ENCODE assay signal across 8 mouse cellular contexts in genomic region chr7:73537228-73537627, GRCm38 (mm10). TPM values are rescaled to one million over a fixed set of nuclear protein-coding genes. Genes with fewer than 3 reads are reported as not detected.
A peak's percentile ranks its signal among the peaks of the same experiment; 100 is the strongest.
DNase-seq lines count a peak whose midpoint lies in the region; ATAC-seq and TF ChIP-seq lines count a peak whose summit lies in the region.

No protein-coding gene starts in this region.

- TF ChIP-seq CTCF in testis, adult 2 months (IDR thresholded peaks at IDR 0.05; ENCODE audit: control insufficient read depth, insufficient read depth, insufficient replicate concordance, low read depth, low read length) = no peak

- peak overlapping the region; percentile 85 for H3K4me3 ChIP-seq in testis, adult 2 months (ENCODE audit: control insufficient read depth, low read depth, low read length)
- H3K4me3 ChIP-seq in liver, embryonic 12.5 days = peak overlapping the region; percentile 63
- H3K4me3 ChIP-seq in stomach, embryonic 16.5 days (replicated peaks; ENCODE audit: low read length) = peak overlapping the region; percentile 52

- DNase-seq in frontal cortex, postnatal 36 days (ENCODE audit: low spot score in 2 of 2) = no peak
- no peak for DNase-seq in testis, postnatal 14 days (ENCODE audit: low spot score)
- DNase-seq in cerebellum, postnatal 14 days = no peak
- no peak for DNase-seq in cerebellum, adult 9-11 months

- peak overlapping the region; percentile 80 for H3K4me2 ChIP-seq in liver, embryonic 12.5 days
- H3K4me2 ChIP-seq in stomach, embryonic 16.5 days (ENCODE audit: low read depth, low read length) = peak overlapping the region; percentile 78

- peak overlapping the region; percentile 75 for H3K9ac ChIP-seq in liver, embryonic 12.5 days
- peak overlapping the region; percentile 67 for H3K9ac ChIP-seq in stomach, embryonic 16.5 days (ENCODE audit: low read length)

- 9% methylated on average over 10 of the region's 10 CpGs for WGBS in liver, embryonic 12.5 days (ENCODE audit: insufficient replicate concordance)
- 11% methylated on average over 10 of the region's 10 CpGs for WGBS in stomach, embryonic 16.5 days

- H3K27me3 ChIP-seq in testis, adult 2 months (ENCODE audit: control insufficient read depth, insufficient read depth, low read length) = no peaks in the 10 kb centered on the region
- no peaks in the 10 kb centered on the region for H3K27me3 ChIP-seq in liver, embryonic 12.5 days (replicated peaks)
- no peaks in the 10 kb centered on the region for H3K27me3 ChIP-seq in stomach, embryonic 16.5 days (ENCODE audit: control insufficient read depth, insufficient read depth, low read length)

- ATAC-seq in frontal cortex, adult (ENCODE audit: low TSS enrichment) = peak; percentile 0; the same call in 1 of the 2 replicates
- no peak for ATAC-seq in liver, embryonic 12.5 days
- ATAC-seq in stomach, embryonic 16.5 days (ENCODE audit: insufficient read depth, low FRiP score) = no peak

- H3K36me3 ChIP-seq in testis, adult 2 months (ENCODE audit: control insufficient read depth, insufficient read depth, low read length) = no peaks in the 10 kb centered on the region
- peaks cover 38% of the 10 kb centered on the region for H3K36me3 ChIP-seq in liver, embryonic 12.5 days
- 0 out of 2 replicates have a peak, but pooled peaks cover 1% of the 10 kb centered on the region for H3K36me3 ChIP-seq in stomach, embryonic 16.5 days (ENCODE audit: control insufficient read depth, insufficient read depth, low read length)

- H3K9me3 ChIP-seq in liver, embryonic 12.5 days (replicated peaks) = no peaks in the 10 kb centered on the region
- no peaks in the 10 kb centered on the region for H3K9me3 ChIP-seq in stomach, embryonic 16.5 days (replicated peaks; ENCODE audit: control insufficient read depth, low read length)

- no peak for TF ChIP-seq POLR2A in testis, adult 2 months (IDR thresholded peaks at IDR 0.05; ENCODE audit: control insufficient read depth, low read depth, low read length)

- peak overlapping the region; percentile 81 for H3K27ac ChIP-seq in testis, adult 2 months (ENCODE audit: control insufficient read depth, insufficient read depth, low read depth, low read length)
- peak overlapping the region; percentile 95 for H3K27ac ChIP-seq in liver, embryonic 12.5 days
- peak overlapping the region; percentile 90 for H3K27ac ChIP-seq in stomach, embryonic 16.5 days (ENCODE audit: low read length)

- H3K4me1 ChIP-seq in testis, adult 2 months (ENCODE audit: control insufficient read depth, insufficient read depth, low read length) = peaks cover 6% of the 10 kb centered on the region; the same call in 1 of the 2 replicates
- H3K4me1 ChIP-seq in liver, embryonic 12.5 days = peaks cover 49% of the 10 kb centered on the region
- peaks cover 39% of the 10 kb centered on the region for H3K4me1 ChIP-seq in stomach, embryonic 16.5 days (ENCODE audit: control insufficient read depth, insufficient read depth, low read length)

RNA-seq across cellular contexts. Expression of gene Chd2, which starts 4.4 kb away (rescaled TPM):
- polyA plus RNA-seq in testis, adult 2 months (2012; rRNA removed) = 17.7 and 20.6 TPM in 2 replicates
- 26.2 and 28.9 TPM in 2 replicates for polyA plus RNA-seq in liver, embryonic 12.5 days (2016; fragmentation: Nextera tagmentation; extraction: Ambion mirVana)
- 35.8 and 44.5 TPM in 2 replicates for polyA plus RNA-seq in stomach, embryonic 16.5 days (2015; fragmentation: Nextera tagmentation; extraction: Ambion mirVana)
